Mouse (Mus musculus) liver, adult 2 months (tissue): Measurements from ENCODE around the gene 1700020A23Rik.

ENCODE experiments used
- CTCF ChIP-seq: fragments of 200-500 bp; IDR thresholded peaks from 2 replicates; pipeline ENCODE4 v1.5.1; 2011; ENCODE audit warnings: low read depth, low read length, control low read depth
- POLR2A ChIP-seq: fragments of 200-500 bp; IDR thresholded peaks from 2 replicates; pipeline ENCODE4 v1.6.1; 2011; ENCODE audit warnings: low read length, control low read depth; ENCODE audit not compliant: insufficient read depth; ENCODE audit errors: extremely low read depth

GRCm38 (mm10) chr2:130404939-130405338 lies at the start of gene 1700020A23Rik, which contains the start of gene Gm28372:
- no peak for TF ChIP-seq CTCF
- TF ChIP-seq POLR2A, result no peak
